Mouse (Mus musculus) midbrain, embryonic 15.5 days (tissue): ENCODE measurements around the gene Zbtb46. TPM values are rescaled to one million over a fixed set of nuclear protein-coding genes. Genes with fewer than 3 reads are reported as not detected.
A peak's percentile ranks its signal among the peaks of the same experiment; 100 is the strongest.

Source experiments
- ATAC-seq: fragments of 200-750 bp; cut with Nextera tagmentation; replicated peaks from 2 replicates; pipeline ENCODE4 v1.8.0; 2017; ENCODE audit warnings: moderate TSS enrichment
- H3K27ac ChIP-seq: fragments of 300-500 bp; sonication (generic); 2 replicates; pipeline ENCODE4 v1.5.1; 2015; ENCODE audit warnings: mild to moderate bottlenecking, inconsistent platforms
- H3K27me3 ChIP-seq: fragments of 300-500 bp; sonication (generic); replicated peaks from 2 replicates; pipeline ENCODE4 v1.6.1; 2015; ENCODE audit warnings: inconsistent platforms
- H3K36me3 ChIP-seq: fragments of 300-500 bp; sonication (generic); replicated peaks from 2 replicates; pipeline ENCODE4 v1.6.1; 2015; ENCODE audit warnings: inconsistent platforms
- H3K4me1 ChIP-seq: fragments of 300-500 bp; sonication (generic); 2 replicates; pipeline ENCODE4 v1.6.1; 2015; ENCODE audit warnings: inconsistent platforms
- H3K4me2 ChIP-seq: fragments of 300-500 bp; sonication (generic); 2 replicates; pipeline ENCODE4 v1.6.1; 2015; ENCODE audit warnings: inconsistent platforms, mild to moderate bottlenecking, moderate library complexity
- H3K4me3 ChIP-seq: fragments of 300-500 bp; sonication (generic); 2 replicates; pipeline ENCODE4 v1.5.1; 2015; ENCODE audit warnings: mild to moderate bottlenecking, inconsistent platforms
- H3K9ac ChIP-seq: fragments of 300-500 bp; sonication (generic); 2 replicates; pipeline ENCODE4 v1.6.1; 2015; ENCODE audit warnings: mild to moderate bottlenecking, inconsistent platforms
- H3K9me3 ChIP-seq: fragments of 300-500 bp; sonication (generic); 2 replicates; pipeline ENCODE4 v1.6.1; 2016; ENCODE audit warnings: inconsistent platforms
- whole genome bisulfite sequencing: fragments of 180-500 bp; shearing (Covaris S2); methylation state at CpG from one replicate; pipeline ENCODE4 v1.1.7; 2015; ENCODE audit warnings: mixed read lengths; 5-methylcytosine and 5-hydroxymethylcytosine counted together
- polyA plus RNA-seq: library from polyadenylated mRNA; unstranded; fragments of >200 nt; fragmentation: Nextera tagmentation; extraction: Ambion mirVana; gene quantifications from 2 replicates; pipeline ENCODE4 v1.2.1, GENCODE M21; 2015

The Zbtb46 gene
- polyA plus RNA-seq, 1 experiment from 2014 or later = 26.0 TPM

- ATAC-seq = no peak
- Histone ChIP-seq H3K36me3 (no peaks in the 10 kb centered on the region), H3K27ac (no peak overlapping the region), H3K9me3 (no peaks in the 10 kb centered on the region), H3K4me1 (peaks cover 20% of the 10 kb centered on the region), H3K9ac (no peak overlapping the region), H3K27me3 (no peaks in the 10 kb centered on the region), H3K4me3 (no peak overlapping the region), H3K4me2 (no peak overlapping the region)
- WGBS = 82% methylated on average over 1 of the region's 1 CpGs
Observed at GRCm38 (mm10) chr2:181461536-181462100, 2.4 kb upstream of the Zbtb46 start.

- Histone ChIP-seq H3K4me1 (peaks cover 20% of the 10 kb centered on the region), H3K4me2 (peak overlapping the region; percentile 94), H3K27ac (peak overlapping the region; percentile 79; the same call in 1 of the 2 replicates), H3K36me3 (no peaks in the 10 kb centered on the region), H3K4me3 (peak overlapping the region; percentile 87), H3K9ac (peak overlapping the region; percentile 81), H3K9me3 (no peaks in the 10 kb centered on the region), H3K27me3 (no peaks in the 10 kb centered on the region)
- WGBS = under 1% methylated on average over 71 of the region's 71 CpGs
- ATAC-seq = peak; percentile 71
Observed at GRCm38 (mm10) chr2:181459673-181460621, 721 bp upstream of the Zbtb46 start.

GRCm38 (mm10) chr2:181458411-181459152 lies 644 bp downstream of the Zbtb46 start:
- Histone ChIP-seq H3K4me2 (peak overlapping the region; percentile 94), H3K36me3 (no peaks in the 10 kb centered on the region), H3K27ac (peak overlapping the region; percentile 79), H3K9me3 (no peaks in the 10 kb centered on the region), H3K9ac (peak overlapping the region; percentile 81), H3K4me3 (peak overlapping the region; percentile 87), H3K4me1 (peaks cover 20% of the 10 kb centered on the region), H3K27me3 (no peaks in the 10 kb centered on the region)
- under 1% methylated on average over 68 of the region's 72 CpGs for WGBS
- no peak; the same call in 1 of the 2 replicates for ATAC-seq

GRCm38 (mm10) chr2:181457831-181458230 lies 1.4 kb downstream of the Zbtb46 start:
- Histone ChIP-seq H3K4me1 (peaks cover 17% of the 10 kb centered on the region), H3K36me3 (no peaks in the 10 kb centered on the region), H3K27me3 (no peaks in the 10 kb centered on the region), H3K9ac (peak overlapping the region; percentile 81; the same call in 1 of the 2 replicates), H3K27ac (no peak overlapping the region), H3K9me3 (no peaks in the 10 kb centered on the region), H3K4me3 (peak overlapping the region; percentile 87), H3K4me2 (peak overlapping the region; percentile 94)
- WGBS = 1% methylated on average over 15 of the region's 15 CpGs
- no peak for ATAC-seq

- WGBS = 82% methylated on average over 2 of the region's 2 CpGs
- no peaks in the 10 kb centered on the region for H3K9me3 ChIP-seq
Observed at GRCm38 (mm10) chr2:181455899-181456298, 3.3 kb downstream of the Zbtb46 start.

GRCm38 (mm10) chr2:181453274-181453673 lies 6.0 kb downstream of the Zbtb46 start:
- 23% methylated on average over 1 of the region's 1 CpGs for WGBS

More at GRCm38 (mm10) chr2:181455899-181456298, 3.3 kb downstream of the Zbtb46 start:
- Histone ChIP-seq H3K4me2 (no peak overlapping the region), H3K27ac (no peak overlapping the region), H3K4me1 (peaks cover 17% of the 10 kb centered on the region), H3K4me3 (no peak overlapping the region), H3K36me3 (no peaks in the 10 kb centered on the region), H3K9ac (no peak overlapping the region), H3K27me3 (no peaks in the 10 kb centered on the region)
- ATAC-seq = no peak

GRCm38 (mm10) chr2:181452181-181452580 lies 7.0 kb downstream of the Zbtb46 start:
- Histone ChIP-seq H3K9me3 (no peaks in the 10 kb centered on the region), H3K36me3 (no peaks in the 10 kb centered on the region), H3K9ac (no peak overlapping the region), H3K4me2 (no peak overlapping the region), H3K27ac (no peak overlapping the region), H3K27me3 (no peaks in the 10 kb centered on the region), H3K4me1 (peaks cover 2% of the 10 kb centered on the region), H3K4me3 (no peak overlapping the region)
- 68% methylated on average over 4 of the region's 4 CpGs for whole genome bisulfite sequencing
- no peak for ATAC-seq

More at GRCm38 (mm10) chr2:181453274-181453673, 6.0 kb downstream of the Zbtb46 start:
- H3K4me3 ChIP-seq = no peak overlapping the region
- no peak overlapping the region for H3K27ac ChIP-seq
- no peaks in the 10 kb centered on the region for H3K36me3 ChIP-seq
- no peak for ATAC-seq
- no peaks in the 10 kb centered on the region for H3K9me3 ChIP-seq
- H3K27me3 ChIP-seq = no peaks in the 10 kb centered on the region
- no peak overlapping the region for H3K9ac ChIP-seq
- H3K4me2 ChIP-seq = no peak overlapping the region
- H3K4me1 ChIP-seq = peaks cover 8% of the 10 kb centered on the region

GRCm38 (mm10) chr2:181443016-181443415 lies 16.2 kb downstream of the Zbtb46 start:
- Histone ChIP-seq H3K4me2 (no peak overlapping the region), H3K4me1 (no peaks in the 10 kb centered on the region), H3K27me3 (no peaks in the 10 kb centered on the region), H3K9ac (no peak overlapping the region), H3K27ac (no peak overlapping the region), H3K9me3 (no peaks in the 10 kb centered on the region), H3K4me3 (no peak overlapping the region), H3K36me3 (no peaks in the 10 kb centered on the region)
- 90% methylated on average over 2 of the region's 2 CpGs for WGBS
- ATAC-seq = no peak

- ATAC-seq = no peak
- H3K36me3 ChIP-seq = no peaks in the 10 kb centered on the region
- no peak overlapping the region for H3K27ac ChIP-seq
- no peaks in the 10 kb centered on the region for H3K27me3 ChIP-seq
- no peak overlapping the region for H3K4me3 ChIP-seq
- no peak overlapping the region for H3K4me2 ChIP-seq
- no peaks in the 10 kb centered on the region for H3K4me1 ChIP-seq
- 82% methylated on average over 4 of the region's 4 CpGs for WGBS
- no peaks in the 10 kb centered on the region for H3K9me3 ChIP-seq
- no peak overlapping the region for H3K9ac ChIP-seq
Observed at GRCm38 (mm10) chr2:181438176-181438575, 21.1 kb downstream of the Zbtb46 start.

GRCm38 (mm10) chr2:181436246-181436645 lies 23.0 kb downstream of the Zbtb46 start:
- Histone ChIP-seq H3K4me1 (no peaks in the 10 kb centered on the region), H3K9ac (no peak overlapping the region), H3K9me3 (no peaks in the 10 kb centered on the region), H3K4me2 (no peak overlapping the region), H3K4me3 (no peak overlapping the region), H3K27me3 (no peaks in the 10 kb centered on the region), H3K27ac (no peak overlapping the region), H3K36me3 (no peaks in the 10 kb centered on the region)
- 86% methylated on average over 2 of the region's 2 CpGs for WGBS
- ATAC-seq = no peak

- H3K9ac ChIP-seq = no peak overlapping the region
- H3K4me3 ChIP-seq = no peak overlapping the region
- no peaks in the 10 kb centered on the region for H3K27me3 ChIP-seq
- H3K4me1 ChIP-seq = no peaks in the 10 kb centered on the region
- no peak for ATAC-seq
- no peak overlapping the region for H3K27ac ChIP-seq
- no peaks in the 10 kb centered on the region for H3K9me3 ChIP-seq
- WGBS = 92% methylated on average over 9 of the region's 9 CpGs
- H3K36me3 ChIP-seq = peaks cover 12% of the 10 kb centered on the region
- H3K4me2 ChIP-seq = no peak overlapping the region
Observed at GRCm38 (mm10) chr2:181423834-181424233, 35.4 kb downstream of the Zbtb46 start.
